Mouse (Mus musculus): ENCODE measurements around the gene Smarcb1. TPM values are rescaled to one million over a fixed set of nuclear protein-coding genes. Genes with fewer than 3 reads are reported as not detected.
"Not testable (repeated sequence)": the region's sequence is repeated elsewhere in the genome, so short reads cannot be mapped to it uniquely, and the experiment has no call there.

Gene Smarcb1
- polyA plus RNA-seq, 2 experiments, result 116 to 177 TPM

DNA sequence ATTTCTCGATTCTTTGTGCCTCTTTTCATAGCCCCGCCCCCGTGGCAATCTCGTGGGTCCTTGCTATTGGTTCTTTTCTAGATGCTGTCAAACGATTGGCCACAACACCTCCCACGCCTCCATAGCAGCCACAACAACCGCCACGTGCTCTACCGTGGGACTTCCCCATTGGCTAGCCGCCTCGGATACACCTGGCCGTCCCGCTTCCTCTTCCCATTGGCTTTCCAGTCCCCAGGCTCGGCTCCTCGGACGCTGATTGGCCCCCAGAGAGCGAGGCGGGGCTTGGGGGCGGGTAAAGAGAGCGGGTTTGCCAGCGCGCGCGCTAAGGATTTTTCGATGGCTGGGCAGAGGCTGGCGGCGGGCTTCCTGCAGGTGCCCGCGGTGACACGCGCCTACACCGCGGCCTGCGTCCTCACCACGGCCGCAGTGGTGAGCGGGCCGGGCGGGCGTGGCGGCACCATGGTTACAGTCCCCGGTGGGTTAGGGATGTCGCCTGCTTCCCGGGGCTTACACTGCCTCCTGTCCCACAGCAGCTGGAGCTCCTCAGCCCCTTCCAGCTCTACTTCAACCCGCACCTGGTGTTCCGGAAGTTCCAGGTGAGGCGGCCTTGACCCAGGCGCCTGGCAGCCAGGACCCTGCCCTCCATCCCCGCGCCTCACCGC lies 28.2 kb downstream of the Smarcb1 start, which contains the start of gene Derl3:
Gene Derl3, plus strand, starts transcription at position 325 of the 662 bp plus-strand sequence.
- Histone ChIP-seq H3K4me2 (replicated peaks; ENCODE audit: low read depth, low read length, severe bottlenecking) (peak within 1 kb of the TSS; percentile 92), H3K27me3 (ENCODE audit: control insufficient read depth, insufficient read depth, low read length) (no peaks in the 10 kb centered on the region), H3K36me3 (ENCODE audit: control insufficient read depth, insufficient read depth, low read length) (peaks cover 37% of the 10 kb centered on the region), H3K27ac (replicated peaks; ENCODE audit: low read depth, low read length) (no peak within 1 kb of the TSS), H3K4me1 (ENCODE audit: control insufficient read depth, insufficient read depth, low read length) (peaks cover 11% of the 10 kb centered on the region), H3K4me3 (replicated peaks; ENCODE audit: low read length) (peak within 1 kb of the TSS; percentile 45), H3K9me3 (ENCODE audit: control insufficient read depth, low read length) (no peaks in the 10 kb centered on the region), H3K9ac (ENCODE audit: low read depth, low read length, severe bottlenecking) (peak within 1 kb of the TSS; percentile 52)
- DNase-seq (ENCODE audit: low spot score) (peak; percentile 97), ATAC-seq (ENCODE audit: low FRiP score, low read depth) (peak; percentile 99)
- WGBS, result 2% methylated on average over 42 of the region's 51 CpGs
- no peak for TF ChIP-seq POLR2A (IDR thresholded peaks at IDR 0.05; ENCODE audit: borderline replicate concordance, extremely low read depth, insufficient read depth, insufficient read length)

DNA sequence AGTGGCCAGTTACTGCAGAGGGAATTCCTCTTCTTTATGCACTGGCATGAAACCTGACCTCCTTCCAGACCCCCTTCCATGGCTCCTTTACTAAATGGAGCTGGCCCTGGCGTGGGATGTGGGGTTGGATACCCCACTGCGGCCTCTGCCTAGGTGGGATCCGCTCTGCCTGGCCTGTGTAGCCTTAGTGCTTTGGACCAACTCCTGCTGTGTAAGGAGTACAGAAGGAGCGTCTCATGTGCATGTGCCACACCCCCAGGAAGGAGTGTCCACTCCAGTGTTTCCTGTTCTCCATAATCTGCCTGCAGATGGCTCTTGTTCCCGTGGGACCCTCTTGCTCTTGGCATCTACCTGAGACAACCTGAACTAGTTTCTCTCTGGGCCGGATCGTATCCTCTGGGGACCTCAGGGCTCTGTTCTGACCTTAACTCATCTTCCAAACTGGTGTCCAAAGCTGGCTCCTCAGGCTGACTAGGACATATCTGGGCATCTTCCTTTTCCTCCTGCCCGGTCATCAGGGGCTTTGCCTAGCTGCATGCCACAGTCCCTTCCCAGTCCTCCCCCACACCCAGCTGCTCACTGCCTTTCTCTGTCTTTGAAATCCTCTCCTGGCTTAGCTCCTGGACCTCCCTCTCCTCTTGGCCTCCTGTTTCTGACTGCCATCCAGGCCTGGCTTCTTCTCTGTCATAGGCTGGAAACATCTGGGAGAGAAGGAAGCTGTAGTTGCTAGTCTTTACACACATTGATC lies 31.8 kb downstream of the Smarcb1 start:
- H3K27ac ChIP-seq (replicated peaks; ENCODE audit: low read depth, low read length), result no peak overlapping the region
- no peaks in the 10 kb centered on the region for H3K9me3 ChIP-seq (ENCODE audit: control insufficient read depth, low read length)
- no peaks in the 10 kb centered on the region for H3K27me3 ChIP-seq (ENCODE audit: control insufficient read depth, insufficient read depth, low read length)
- peaks cover 11% of the 10 kb centered on the region for H3K4me1 ChIP-seq (ENCODE audit: control insufficient read depth, insufficient read depth, low read length)
- DNase-seq (ENCODE audit: low spot score) (no peak), ATAC-seq (ENCODE audit: low FRiP score, low read depth) (no peak)
- WGBS, result 40% methylated on average over 8 of the region's 8 CpGs
- H3K36me3 ChIP-seq (ENCODE audit: control insufficient read depth, insufficient read depth, low read length), result peaks cover 5% of the 10 kb centered on the region; the same call in 1 of the 2 replicates
- H3K4me2 ChIP-seq (replicated peaks; ENCODE audit: low read depth, low read length, severe bottlenecking), result no peak overlapping the region
- H3K9ac ChIP-seq (ENCODE audit: low read depth, low read length, severe bottlenecking), result no peak overlapping the region
- no peak for TF ChIP-seq POLR2A (IDR thresholded peaks at IDR 0.05; ENCODE audit: borderline replicate concordance, extremely low read depth, insufficient read depth, insufficient read length)
- H3K4me3 ChIP-seq (replicated peaks; ENCODE audit: low read length), result no peak overlapping the region

DNA sequence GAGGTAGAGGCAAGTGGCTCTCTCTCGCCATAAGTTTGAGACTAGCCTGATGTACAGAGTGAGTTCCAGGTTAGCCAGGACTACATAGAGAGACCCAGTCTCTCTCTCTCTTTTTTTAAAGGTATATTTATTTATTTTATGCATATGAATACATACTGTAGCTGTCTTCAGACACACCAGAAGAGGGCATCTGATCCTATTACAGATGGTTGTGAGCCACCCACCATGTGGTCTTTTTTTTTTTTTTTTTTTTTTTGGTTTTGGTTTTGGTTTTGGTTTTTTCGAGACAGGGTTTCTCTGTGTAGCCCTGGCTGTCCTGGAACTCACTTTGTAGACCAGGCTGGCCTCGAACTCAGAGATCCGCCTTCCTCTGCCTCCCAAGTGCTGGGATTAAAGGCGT lies 33.9 kb downstream of the Smarcb1 start:
- peaks cover 12% of the 10 kb centered on the region for H3K4me1 ChIP-seq (ENCODE audit: control insufficient read depth, insufficient read depth, low read length)
- WGBS, result 84% methylated on average over 5 of the region's 5 CpGs
- H3K9ac ChIP-seq (ENCODE audit: low read depth, low read length, severe bottlenecking); ATAC-seq (ENCODE audit: low FRiP score, low read depth); H3K27me3 ChIP-seq (ENCODE audit: control insufficient read depth, insufficient read depth, low read length); H3K4me3 ChIP-seq (replicated peaks; ENCODE audit: low read length); H3K27ac ChIP-seq (replicated peaks; ENCODE audit: low read depth, low read length); H3K4me2 ChIP-seq (replicated peaks; ENCODE audit: low read depth, low read length, severe bottlenecking); H3K9me3 ChIP-seq (ENCODE audit: control insufficient read depth, low read length); H3K36me3 ChIP-seq (ENCODE audit: control insufficient read depth, insufficient read depth, low read length); DNase-seq (ENCODE audit: low spot score): not testable (repeated sequence)

DNA sequence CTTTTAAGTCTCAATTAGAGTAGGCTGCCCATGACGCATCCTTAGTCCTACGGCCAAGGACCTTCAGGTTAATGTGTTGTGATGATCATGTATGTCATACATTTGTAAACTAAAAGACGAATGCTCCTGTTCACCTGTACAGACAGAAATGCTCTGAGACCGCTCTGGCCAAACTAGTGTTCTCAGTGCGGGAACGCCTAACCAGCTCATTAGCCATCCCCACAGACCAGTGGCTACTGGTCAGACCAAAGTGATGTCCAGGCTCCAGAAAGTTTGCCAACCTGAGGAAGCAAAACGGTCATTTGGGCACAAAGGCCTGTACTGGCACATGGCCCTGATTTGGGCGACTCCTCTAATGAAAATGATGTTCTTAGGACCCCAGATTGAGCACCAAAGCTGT lies 36.7 kb downstream of the Smarcb1 start:
- no peaks in the 10 kb centered on the region for H3K27me3 ChIP-seq (ENCODE audit: control insufficient read depth, insufficient read depth, low read length)
- no peak for TF ChIP-seq POLR2A (IDR thresholded peaks at IDR 0.05; ENCODE audit: borderline replicate concordance, extremely low read depth, insufficient read depth, insufficient read length)
- WGBS, result 94% methylated on average over 8 of the region's 8 CpGs

DNA sequence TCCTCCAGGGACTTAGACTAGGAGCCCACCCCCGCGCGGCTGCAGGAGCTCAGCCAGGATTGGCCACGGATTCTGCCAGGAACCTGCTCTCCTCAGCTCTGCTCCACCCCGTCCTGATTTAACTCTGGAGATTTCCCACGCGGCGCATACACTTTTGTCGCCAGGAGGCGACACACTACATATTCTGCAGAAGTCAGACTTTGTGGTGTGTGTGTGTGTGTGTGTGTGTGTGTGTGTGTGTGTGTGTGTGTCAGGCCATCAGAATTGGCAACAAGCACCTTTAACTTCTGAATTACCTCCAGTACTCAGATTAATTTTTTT lies 38.2 kb downstream of the Smarcb1 start:
- ATAC-seq (ENCODE audit: low FRiP score, low read depth) (peak; percentile 54; the same call in 1 of the 2 replicates), DNase-seq (ENCODE audit: low spot score) (peak; percentile 70)
- H3K27me3 ChIP-seq (ENCODE audit: control insufficient read depth, insufficient read depth, low read length), result no peaks in the 10 kb centered on the region
- H3K4me1 ChIP-seq (ENCODE audit: control insufficient read depth, insufficient read depth, low read length), result peaks cover 13% of the 10 kb centered on the region
- WGBS, result 3% methylated on average over 10 of the region's 10 CpGs
- TF ChIP-seq POLR2A (IDR thresholded peaks at IDR 0.05; ENCODE audit: borderline replicate concordance, extremely low read depth, insufficient read depth, insufficient read length), result no peak
- H3K4me3 ChIP-seq (replicated peaks; ENCODE audit: low read length), result no peak overlapping the region
- no peak overlapping the region for H3K9ac ChIP-seq (ENCODE audit: low read depth, low read length, severe bottlenecking)
- no peaks in the 10 kb centered on the region for H3K36me3 ChIP-seq (ENCODE audit: control insufficient read depth, insufficient read depth, low read length)
- H3K27ac ChIP-seq (replicated peaks; ENCODE audit: low read depth, low read length), result no peak overlapping the region
- H3K9me3 ChIP-seq (ENCODE audit: control insufficient read depth, low read length), result no peaks in the 10 kb centered on the region
- peak overlapping the region; percentile 23; the same call in 1 of the 2 replicates for H3K4me2 ChIP-seq (replicated peaks; ENCODE audit: low read depth, low read length, severe bottlenecking)

More for the DNA sequence above, 36.7 kb downstream of the Smarcb1 start:
- H3K9me3 ChIP-seq (ENCODE audit: control insufficient read depth, low read length), result no peaks in the 10 kb centered on the region
- H3K4me2 ChIP-seq (replicated peaks; ENCODE audit: low read depth, low read length, severe bottlenecking), result no peak overlapping the region
- H3K36me3 ChIP-seq (ENCODE audit: control insufficient read depth, insufficient read depth, low read length), result no peaks in the 10 kb centered on the region
- no peak overlapping the region for H3K27ac ChIP-seq (replicated peaks; ENCODE audit: low read depth, low read length)
- DNase-seq (ENCODE audit: low spot score), result no peak
- ATAC-seq (ENCODE audit: low FRiP score, low read depth), result no peak
- peaks cover 19% of the 10 kb centered on the region for H3K4me1 ChIP-seq (ENCODE audit: control insufficient read depth, insufficient read depth, low read length)
- no peak overlapping the region for H3K4me3 ChIP-seq (replicated peaks; ENCODE audit: low read length)
- H3K9ac ChIP-seq (ENCODE audit: low read depth, low read length, severe bottlenecking), result no peak overlapping the region
